Mouse (Mus musculus) embryonic facial prominence, embryonic 14.5 days (tissue): ENCODE measurements at regions not wholly inside any gene's neighbourhood (a gene's known extent, or its start where the extent isn't known, plus 50 kb on each side); places are given as distances from the start of the nearest gene placed in this dataset.

Source experiments
- ATAC-seq: fragments of 200-750 bp; cut with Nextera tagmentation; 2 replicates; pipeline ENCODE4 v1.8.0; 2017; ENCODE audit warnings: low read depth, moderate number of reproducible peaks, moderate TSS enrichment
- DNase-seq: peaks from one replicate; pipeline ENCODE4 v3.0.0-alpha.2; 2015; ENCODE audit warnings: low spot score
- H3K27ac ChIP-seq: fragments of 300-500 bp; sonication (generic); replicated peaks from 2 replicates; pipeline ENCODE4 v1.5.1; 2014; ENCODE audit warnings: low read depth, mild to moderate bottlenecking, low read length, moderate library complexity
- H3K27me3 ChIP-seq: fragments of 300-500 bp; sonication (generic); replicated peaks from 2 replicates; pipeline ENCODE4 v1.6.1; 2014; ENCODE audit warnings: low read length; ENCODE audit not compliant: control insufficient read depth, insufficient read depth
- H3K36me3 ChIP-seq: fragments of 300-500 bp; sonication (generic); 2 replicates; pipeline ENCODE4 v1.6.1; 2014; ENCODE audit warnings: low read length, mixed read lengths; ENCODE audit not compliant: control insufficient read depth, insufficient read depth
- H3K4me1 ChIP-seq: fragments of 300-500 bp; sonication (generic); 2 replicates; pipeline ENCODE4 v1.6.1; 2014; ENCODE audit warnings: antibody characterized with exemption, low read length; ENCODE audit not compliant: control insufficient read depth, insufficient read depth
- H3K4me2 ChIP-seq: fragments of 300-500 bp; sonication (generic); 2 replicates; pipeline ENCODE4 v1.6.1; 2014; ENCODE audit warnings: low read depth, mild to moderate bottlenecking, low read length, moderate library complexity, mixed read lengths
- H3K4me3 ChIP-seq: fragments of 300-500 bp; sonication (generic); 2 replicates; pipeline ENCODE4 v1.5.1; 2014; ENCODE audit warnings: low read depth, mild to moderate bottlenecking, low read length
- H3K9ac ChIP-seq: fragments of 300-500 bp; sonication (generic); 2 replicates; pipeline ENCODE4 v1.6.1; 2014; ENCODE audit warnings: low read depth, mild to moderate bottlenecking, low read length, moderate library complexity, mixed read lengths
- H3K9me3 ChIP-seq: fragments of 300-500 bp; sonication (generic); 2 replicates; pipeline ENCODE4 v1.6.1; 2016; ENCODE audit warnings: low read length; ENCODE audit not compliant: control insufficient read depth
- WGBS: fragments of 180-500 bp; shearing (Covaris S2); extraction: QIAGEN DNeasy Blood & Tissue Kit; methylation state at CpG from one replicate; pipeline ENCODE4 v1.1.7; 2014; 5-methylcytosine and 5-hydroxymethylcytosine counted together

- DNase-seq = peak; percentile 24
- Histone ChIP-seq H3K4me3 (no peak overlapping the region), H3K9me3 (no peaks in the 10 kb centered on the region), H3K4me2 (no peak overlapping the region), H3K27me3 (no peaks in the 10 kb centered on the region), H3K9ac (no peak overlapping the region), H3K36me3 (no peaks in the 10 kb centered on the region), H3K4me1 (no peaks in the 10 kb centered on the region), H3K27ac (no peak overlapping the region)
- ATAC-seq = no peak
- WGBS = 71% methylated on average over 3 of the region's 3 CpGs
Measured at GRCm38 (mm10) chr9:30794701-30795407, 127.4 kb downstream of the Adamts15 start.

GRCm38 (mm10) chr9:30781221-30781620 lies 141.0 kb downstream of the Adamts15 start:
- WGBS = 92% methylated on average over 2 of the region's 2 CpGs
- Histone ChIP-seq H3K4me1 (no peaks in the 10 kb centered on the region), H3K27ac (no peak overlapping the region), H3K4me2 (no peak overlapping the region), H3K27me3 (no peaks in the 10 kb centered on the region), H3K9ac (no peak overlapping the region), H3K4me3 (no peak overlapping the region), H3K36me3 (no peaks in the 10 kb centered on the region), H3K9me3 (no peaks in the 10 kb centered on the region)
- ATAC-seq (no peak), DNase-seq (no peak)

GRCm38 (mm10) chr9:30777816-30778215 lies 144.4 kb downstream of the Adamts15 start:
- Histone ChIP-seq H3K9ac (no peak overlapping the region), H3K4me1 (peaks cover 5% of the 10 kb centered on the region; the same call in 1 of the 2 replicates), H3K27ac (no peak overlapping the region), H3K36me3 (no peaks in the 10 kb centered on the region), H3K9me3 (0 out of 2 replicates have a peak, but pooled peaks cover 4% of the 10 kb centered on the region), H3K4me3 (no peak overlapping the region), H3K27me3 (no peaks in the 10 kb centered on the region), H3K4me2 (no peak overlapping the region)
- no peak for ATAC-seq
- DNase-seq = no peak
- 85% methylated on average over 2 of the region's 2 CpGs for WGBS

GRCm38 (mm10) chr9:30775161-30775560 lies 147.1 kb downstream of the Adamts15 start:
- WGBS = 36% methylated on average over 6 of the region's 6 CpGs
- no peak overlapping the region for H3K4me3 ChIP-seq
- H3K9ac ChIP-seq = no peak overlapping the region
- peaks cover 5% of the 10 kb centered on the region; the same call in 1 of the 2 replicates for H3K4me1 ChIP-seq
- H3K4me2 ChIP-seq = no peak overlapping the region
- H3K36me3 ChIP-seq = no peaks in the 10 kb centered on the region
- H3K9me3 ChIP-seq = 0 out of 2 replicates have a peak, but pooled peaks cover 4% of the 10 kb centered on the region
- H3K27ac ChIP-seq = no peak overlapping the region
- ATAC-seq = no peak
- H3K27me3 ChIP-seq = no peaks in the 10 kb centered on the region
- no peak for DNase-seq

GRCm38 (mm10) chr9:30772456-30772855 lies 149.8 kb downstream of the Adamts15 start:
- Histone ChIP-seq H3K27ac (no peak overlapping the region), H3K4me3 (no peak overlapping the region), H3K9ac (no peak overlapping the region), H3K9me3 (0 out of 2 replicates have a peak, but pooled peaks cover 4% of the 10 kb centered on the region), H3K27me3 (no peaks in the 10 kb centered on the region), H3K4me1 (peaks cover 5% of the 10 kb centered on the region; the same call in 1 of the 2 replicates), H3K4me2 (no peak overlapping the region), H3K36me3 (no peaks in the 10 kb centered on the region)
- ATAC-seq (no peak), DNase-seq (no peak)
- 73% methylated on average over 3 of the region's 3 CpGs for WGBS

GRCm38 (mm10) chr9:30770436-30771173 lies 151.6 kb downstream of the Adamts15 start:
- WGBS = 47% methylated on average over 8 of the region's 8 CpGs
- Histone ChIP-seq H3K4me1 (peaks cover 5% of the 10 kb centered on the region; the same call in 1 of the 2 replicates), H3K9ac (no peak overlapping the region), H3K36me3 (no peaks in the 10 kb centered on the region), H3K4me2 (no peak overlapping the region), H3K4me3 (no peak overlapping the region), H3K27me3 (no peaks in the 10 kb centered on the region), H3K27ac (no peak overlapping the region), H3K9me3 (peaks cover 8% of the 10 kb centered on the region; the same call in 1 of the 2 replicates)
- DNase-seq (peak; percentile 62), ATAC-seq (no peak)

- Histone ChIP-seq H3K4me2 (no peak overlapping the region), H3K4me3 (no peak overlapping the region), H3K27ac (no peak overlapping the region), H3K36me3 (no peaks in the 10 kb centered on the region), H3K4me1 (no peaks in the 10 kb centered on the region), H3K9me3 (peaks cover 8% of the 10 kb centered on the region; the same call in 1 of the 2 replicates), H3K9ac (no peak overlapping the region), H3K27me3 (no peaks in the 10 kb centered on the region)
- 57% methylated on average over 4 of the region's 4 CpGs for WGBS
- no peak for DNase-seq
- ATAC-seq = no peak
Measured at GRCm38 (mm10) chr9:30769435-30769729, 152.9 kb downstream of the Adamts15 start.

GRCm38 (mm10) chr9:30768665-30769434 lies 153.4 kb downstream of the Adamts15 start:
- H3K27ac ChIP-seq = no peak overlapping the region
- WGBS = 41% methylated on average over 7 of the region's 7 CpGs
- no peak overlapping the region for H3K4me2 ChIP-seq
- peaks cover 8% of the 10 kb centered on the region; the same call in 1 of the 2 replicates for H3K9me3 ChIP-seq
- H3K27me3 ChIP-seq = no peaks in the 10 kb centered on the region
- no peaks in the 10 kb centered on the region for H3K4me1 ChIP-seq
- no peak overlapping the region for H3K9ac ChIP-seq
- H3K36me3 ChIP-seq = no peaks in the 10 kb centered on the region
- ATAC-seq (no peak; the same call in 1 of the 2 replicates), DNase-seq (peak; percentile 61)
- no peak overlapping the region for H3K4me3 ChIP-seq
